Mouse (Mus musculus): ENCODE data around the gene Kcnip4.

Gene Kcnip4

GRCm38 (mm10) chr5:49524394-49525241 lies at the start of gene Kcnip4:
Gene Kcnip4, minus strand, starts transcription at chr5:49524907.
- CTCF ChIA-PET, result no interaction called here

- CTCF ChIA-PET, result no interaction called here
These were observed 47.2 kb upstream of the Kcnip4 start for GRCm38 (mm10) chr5:49571876-49572275.

- CTCF ChIA-PET, result no interaction called here
These were observed 39.0 kb upstream of the Kcnip4 start for GRCm38 (mm10) chr5:49563751-49564150.

GRCm38 (mm10) chr5:49557436-49557835 lies 32.7 kb upstream of the Kcnip4 start:
- CTCF ChIA-PET, result no interaction called here

- CTCF ChIA-PET, result no interaction called here
These were observed 23.2 kb upstream of the Kcnip4 start for GRCm38 (mm10) chr5:49547884-49548283.

GRCm38 (mm10) chr5:49529362-49529761 lies 4.7 kb upstream of the Kcnip4 start:
- CTCF ChIA-PET, result no interaction called here

GRCm38 (mm10) chr5:49525242-49525612 lies 520 bp upstream of the Kcnip4 start:
- CTCF ChIA-PET, result no interaction called here

GRCm38 (mm10) chr5:49523997-49524393 lies 712 bp downstream of the Kcnip4 start:
- CTCF ChIA-PET, result no interaction called here

GRCm38 (mm10) chr5:49522986-49523385 lies 1.7 kb downstream of the Kcnip4 start:
- CTCF ChIA-PET, result no interaction called here

GRCm38 (mm10) chr5:49498743-49499142 lies 26.0 kb downstream of the Kcnip4 start:
- CTCF ChIA-PET, result no interaction called here

GRCm38 (mm10) chr5:49487270-49487669 lies 37.4 kb downstream of the Kcnip4 start:
- CTCF ChIA-PET, result no interaction called here

GRCm38 (mm10) chr5:49470738-49471137 lies 54.0 kb downstream of the Kcnip4 start:
- CTCF ChIA-PET, result no interaction called here

GRCm38 (mm10) chr5:49460643-49461276 lies 63.9 kb downstream of the Kcnip4 start:
- CTCF ChIA-PET, result no interaction called here

- CTCF ChIA-PET, result no interaction called here
These were observed 71.6 kb downstream of the Kcnip4 start for GRCm38 (mm10) chr5:49453100-49453499.

- CTCF ChIA-PET, result no interaction called here
These were observed 73.4 kb downstream of the Kcnip4 start for GRCm38 (mm10) chr5:49451295-49451694.

- CTCF ChIA-PET, result no interaction called here
These were observed 73.8 kb downstream of the Kcnip4 start for GRCm38 (mm10) chr5:49450876-49451275.

- CTCF ChIA-PET, result no interaction called here
These were observed 87.5 kb downstream of the Kcnip4 start for GRCm38 (mm10) chr5:49437236-49437635.

- CTCF ChIA-PET, result no interaction called here
These were observed 97.0 kb downstream of the Kcnip4 start for GRCm38 (mm10) chr5:49427689-49428088.

GRCm38 (mm10) chr5:49419707-49420106 lies 105.0 kb downstream of the Kcnip4 start:
- CTCF ChIA-PET, result no interaction called here

- CTCF ChIA-PET, result no interaction called here
These were observed 116.4 kb downstream of the Kcnip4 start for GRCm38 (mm10) chr5:49408351-49408750.

GRCm38 (mm10) chr5:49370543-49371076 lies 154.1 kb downstream of the Kcnip4 start:
- CTCF ChIA-PET, result no interaction called here

GRCm38 (mm10) chr5:49368636-49369423 lies 155.9 kb downstream of the Kcnip4 start:
- CTCF ChIA-PET, result no interaction called here

- CTCF ChIA-PET, result no interaction called here
These were observed 168.3 kb downstream of the Kcnip4 start for GRCm38 (mm10) chr5:49356381-49356780.
